Mouse (Mus musculus) heart, postnatal 0 days (tissue): ENCODE measurements around the gene Rora.

Experiments used
- CTCF ChIP-seq: IDR thresholded peaks from 2 replicates; pipeline ENCODE4 v1.5.1; 2016; ENCODE audit warnings: antibody characterized with exemption, control low read depth, low read depth
- EP300 ChIP-seq: IDR thresholded peaks from 2 replicates; pipeline ENCODE4 v1.6.1; 2016; ENCODE audit warnings: antibody characterized with exemption, low read depth

DNA sequence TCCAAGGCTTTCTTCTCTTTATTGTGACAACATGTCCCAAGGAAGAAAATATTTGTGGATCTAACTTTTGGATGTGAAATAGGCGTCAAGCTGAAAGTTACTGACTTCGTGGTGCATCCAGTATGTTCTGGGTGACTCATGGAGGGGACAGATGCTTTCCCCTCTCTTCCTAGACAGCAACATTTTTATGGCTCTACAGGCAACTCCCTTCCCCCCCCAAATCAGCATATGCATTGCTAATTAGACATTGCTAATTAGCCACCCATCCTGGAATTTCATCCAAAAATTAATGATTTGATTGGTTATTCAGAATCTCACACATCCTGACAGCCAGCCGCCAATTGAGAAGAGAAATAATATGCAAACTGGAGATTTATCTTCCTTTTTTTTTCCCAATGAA, 12.5 kb upstream of the Rora start:
- no peak for TF ChIP-seq CTCF
- TF ChIP-seq EP300, result no peak
